Mouse (Mus musculus) activated CD4-positive, CD25-positive, alpha-beta regulatory T cell, adult 9 weeks (primary cell): ENCODE results near the gene Gm14308. TPM values are rescaled to one million over a fixed set of nuclear protein-coding genes. Genes with fewer than 3 reads are reported as not detected.

ENCODE experiments used
- polyA plus RNA-seq: library from polyadenylated mRNA; unstranded; fragments of 100-300 nt; shearing (Covaris generic); gene quantifications from one replicate; pipeline ENCODE4 v1.2.1, GENCODE M21; 2017

The Gm14308 gene
- polyA plus RNA-seq = not detected

DNA sequence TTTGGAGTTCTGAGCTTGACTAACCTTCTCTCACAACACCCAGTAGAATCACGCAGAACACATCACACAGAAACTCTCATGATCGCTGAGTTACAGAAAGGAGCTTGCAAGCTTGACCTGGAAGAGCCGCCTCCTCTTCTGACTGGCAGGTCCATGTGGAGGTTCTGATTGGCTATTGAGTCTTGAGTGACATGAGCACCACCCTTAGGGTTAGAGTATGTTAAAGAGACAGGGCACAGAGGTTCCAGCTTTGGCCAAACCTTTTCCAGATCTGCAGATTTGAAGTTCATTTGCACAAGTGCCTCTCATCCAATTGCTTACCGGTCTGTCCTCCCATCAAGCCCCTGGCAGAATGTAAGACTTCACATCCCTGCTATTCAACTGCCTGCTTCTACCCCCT lies at the start of gene Gm14308:
TSS of gene Gm14308 (minus strand) at position 101 of the 400 bp plus-strand sequence.

DNA sequence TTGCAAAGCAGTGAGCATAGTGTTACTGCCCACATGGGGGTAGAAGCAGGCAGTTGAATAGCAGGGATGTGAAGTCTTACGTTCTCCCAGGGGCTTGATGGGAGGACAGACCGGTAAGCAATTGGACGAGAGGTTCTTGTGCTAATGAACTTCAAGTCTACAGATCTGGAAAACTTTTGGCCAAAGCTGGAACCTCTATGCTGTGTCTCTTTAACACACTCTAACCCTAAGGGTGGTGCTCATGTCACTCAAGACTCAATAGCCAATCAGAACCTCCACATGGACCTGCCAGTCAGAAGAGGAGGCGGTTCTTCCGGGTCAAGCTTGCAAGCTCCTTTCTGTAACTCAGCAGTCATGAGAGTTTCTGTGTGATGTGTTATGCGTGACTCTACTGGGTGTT lies 34.1 kb upstream of the Gm14308 start, which contains the start of gene Zfp973:
TSS of gene Zfp973 (plus strand) at position 301 of the 400 bp plus-strand sequence.

Other genes starting within 250 kb of the Gm14308 start
- 14.2 TPM for gene Gm14435, start 212.8 kb downstream of the Gm14308 start, polyA plus RNA-seq
- gene Gm14434, start 149.6 kb downstream of the Gm14308 start, polyA plus RNA-seq = 0.57 TPM
- gene Zfp967, start 115.3 kb downstream of the Gm14308 start, polyA plus RNA-seq = not detected
- 8.5 TPM for gene Zfp973, start 34.2 kb upstream of the Gm14308 start, polyA plus RNA-seq
- 11.1 TPM for gene Gm14305, start 72.0 kb upstream of the Gm14308 start, polyA plus RNA-seq
- 7.9 TPM for gene Gm14295, start 162.3 kb upstream of the Gm14308 start, polyA plus RNA-seq
- gene Gm14408, start 194.8 kb upstream of the Gm14308 start, polyA plus RNA-seq = not detected